ENCODE assay signal across 15 mouse cellular contexts in the genomic region with DNA sequence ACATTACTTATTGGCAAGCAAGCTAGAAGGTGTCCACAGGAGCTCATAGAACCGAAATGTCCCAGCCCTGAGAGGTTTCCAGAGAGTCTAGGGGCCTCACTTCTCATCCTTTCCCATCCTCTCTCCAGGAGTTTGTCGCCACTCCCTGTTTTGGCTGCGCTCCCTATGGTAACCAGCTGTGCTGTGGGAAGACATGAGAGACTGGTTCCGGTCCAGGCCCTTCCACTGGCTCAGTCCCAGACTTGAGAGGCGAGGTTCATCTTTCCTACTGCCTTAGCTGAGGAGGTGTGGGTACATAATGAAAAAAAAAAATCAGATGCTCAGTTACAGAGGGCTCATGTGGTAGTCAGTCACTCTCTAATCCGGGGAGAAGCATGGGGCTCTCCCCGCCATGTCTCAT. TPM values are rescaled to one million over a fixed set of nuclear protein-coding genes. Genes with fewer than 3 reads are reported as not detected.
DNase-seq lines count a peak whose midpoint lies in the region; ATAC-seq lines count a peak whose summit lies in the region.
"Had no signal": no experiment of that assay in that cellular context is flagged by ENCODE, and none has a peak within 500 bp of the region (broad histone marks: within the 10 kb centered on the region; RNA-seq: fewer than 3 reads in every experiment).

No protein-coding gene starts in this region.

- H3K27me3 ChIP-seq in hindbrain, embryonic 13.5 days = peaks cover 6% of the 10 kb centered on the region; the same call in 1 of the 2 replicates
- H3K27me3 ChIP-seq: hindbrain, embryonic 15.5 days; midbrain, embryonic 13.5 days had no signal

- H3K36me3 ChIP-seq in hindbrain, embryonic 13.5 days = no peaks in the 10 kb centered on the region
- H3K36me3 ChIP-seq: forebrain, embryonic 10.5 days; hindbrain, embryonic 15.5 days; lung, embryonic 15.5 days; midbrain, embryonic 13.5 days had no signal

- 82% methylated on average over 7 of the region's 7 CpGs for WGBS in hindbrain, embryonic 13.5 days

- no peak for DNase-seq in frontal cortex, postnatal 10 days (ENCODE audit: low spot score in 2 of 2)
- DNase-seq in NIH3T3 (ENCODE audit: low read depth) = peak; percentile 37
- DNase-seq in heart, postnatal 36 days = peak; percentile 21 to 22
- DNase-seq in lung, postnatal 36 days = peak; percentile 70
- no peak for DNase-seq in thymus, postnatal 4 days
- DNase-seq in yolk sac, embryonic 10.5 days (ENCODE audit: low spot score) = no peak
- DNase-seq: adrenal gland, adult 2 months; cerebellum, postnatal 10 days; layer of hippocampus, adult 9-11 months had no signal

- peaks cover 4% of the 10 kb centered on the region; the same call in 1 of the 2 replicates for H3K4me1 ChIP-seq in hindbrain, embryonic 13.5 days (replicated peaks)
- H3K4me1 ChIP-seq: forebrain, embryonic 10.5 days; hindbrain, embryonic 15.5 days; lung, embryonic 15.5 days had no signal

- H3K9ac ChIP-seq in hindbrain, embryonic 13.5 days = no peak overlapping the region
- H3K9ac ChIP-seq: hindbrain, embryonic 15.5 days; lung, embryonic 15.5 days; midbrain, embryonic 13.5 days had no signal

- ATAC-seq in frontal cortex, adult (ENCODE audit: low TSS enrichment) = peak; percentile 70
- no peak for ATAC-seq in hindbrain, embryonic 13.5 days (ENCODE audit: low FRiP score)
- ATAC-seq: midbrain, embryonic 13.5 days had no signal

- H3K4me3 ChIP-seq in hindbrain, embryonic 13.5 days = no peak overlapping the region
- H3K4me3 ChIP-seq: forebrain, embryonic 10.5 days; hindbrain, embryonic 15.5 days; lung, embryonic 15.5 days; midbrain, embryonic 13.5 days had no signal

- no peak overlapping the region for H3K27ac ChIP-seq in hindbrain, embryonic 13.5 days
- H3K27ac ChIP-seq: forebrain, embryonic 10.5 days; hindbrain, embryonic 15.5 days; lung, embryonic 15.5 days; midbrain, embryonic 13.5 days had no signal

- intact Hi-C loops in heart, postnatal 36 days (cut with DNase I) = no loop called here

- no peak overlapping the region for H3K4me2 ChIP-seq in hindbrain, embryonic 13.5 days
- H3K4me2 ChIP-seq: hindbrain, embryonic 15.5 days; lung, embryonic 15.5 days; midbrain, embryonic 13.5 days had no signal

- H3K9me3 ChIP-seq in hindbrain, embryonic 13.5 days = no peaks in the 10 kb centered on the region
- H3K9me3 ChIP-seq: forebrain, embryonic 10.5 days; hindbrain, embryonic 15.5 days; lung, embryonic 15.5 days; midbrain, embryonic 13.5 days had no signal

RNA-seq across cellular contexts. Expression of gene Rasgef1a, which starts 19.9 kb away (rescaled TPM):
- under 1 TPM; 0.11 to 0.22 TPM for total RNA-seq in heart, postnatal 36 days (2021)
- polyA plus RNA-seq in hindbrain, embryonic 13.5 days (2015; fragmentation: Nextera tagmentation; extraction: Ambion mirVana) = 0.90 and 1.1 TPM in 2 replicates

RNA-seq across cellular contexts. Expression of gene Fxyd4, which starts 53.8 kb away (rescaled TPM):
- not detected for total RNA-seq in heart, postnatal 36 days (2021)
- 3.5 TPM in 2 replicates for polyA plus RNA-seq in hindbrain, embryonic 13.5 days (2015; fragmentation: Nextera tagmentation; extraction: Ambion mirVana)
- total RNA-seq: adrenal gland, adult 2 months had no signal
- polyA plus RNA-seq: adrenal gland, adult 2 months had no signal

Comparison
In these comparisons a context has a peak if more than half of its experiments do, and no peak if none do; other contexts are left out.
1. DNase-seq: peak in NIH3T3 (single experiment), heart, postnatal 36 days (2 of 2) and lung, postnatal 36 days (single experiment); none in frontal cortex, postnatal 10 days (0 of 2), thymus, postnatal 4 days (single experiment) and yolk sac, embryonic 10.5 days (single experiment).